8 mouse cellular contexts compared by ENCODE assay signal in the genomic region with DNA sequence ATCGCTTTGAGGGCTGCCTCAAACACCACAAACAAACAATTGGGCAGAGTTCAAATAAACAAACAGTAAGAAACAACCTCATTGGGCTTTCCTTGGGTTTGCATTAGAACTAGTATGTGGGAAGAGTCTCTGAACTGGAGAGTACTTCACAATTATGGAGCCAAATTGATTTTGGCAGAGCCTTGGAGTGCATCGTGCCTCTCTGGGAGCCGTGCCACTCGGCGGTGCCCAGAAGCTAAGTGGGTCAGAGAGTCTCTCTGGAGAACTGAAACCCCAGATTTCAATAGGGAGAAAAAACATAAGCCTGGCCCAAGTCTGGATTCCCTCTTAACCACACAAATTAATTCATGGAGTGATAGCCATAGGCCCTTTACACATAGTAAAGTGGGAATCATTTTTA.
DNase-seq lines count a peak whose midpoint lies in the region; ATAC-seq and TF ChIP-seq lines count a peak whose summit lies in the region.
"Had no signal": no experiment of that assay in that cellular context is flagged by ENCODE, and none has a peak within 500 bp of the region (broad histone marks: within the 10 kb centered on the region; RNA-seq: fewer than 3 reads in every experiment).

No protein-coding gene starts in this region.

- H3K4me2 ChIP-seq in hindbrain, postnatal 0 days (ENCODE audit: low read depth, low read length): no peak overlapping the region
- H3K4me2 ChIP-seq in hindbrain, embryonic 14.5 days (replicated peaks): no peak overlapping the region
- no peak overlapping the region for H3K4me2 ChIP-seq in midbrain, embryonic 11.5 days

- no peaks in the 10 kb centered on the region for H3K4me1 ChIP-seq in hindbrain, postnatal 0 days (ENCODE audit: insufficient read depth, low read length)
- H3K4me1 ChIP-seq in hindbrain, embryonic 14.5 days (replicated peaks; ENCODE audit: control insufficient read depth, insufficient read depth, low read length): 0 out of 2 replicates have a peak, but pooled peaks cover 2% of the 10 kb centered on the region
- no peaks in the 10 kb centered on the region for H3K4me1 ChIP-seq in midbrain, embryonic 11.5 days (ENCODE audit: control insufficient read depth, insufficient read depth, low read length)

- peak overlapping the region; percentile 34; the same call in 1 of the 2 replicates for H3K27ac ChIP-seq in hindbrain, postnatal 0 days
- H3K27ac ChIP-seq in hindbrain, embryonic 14.5 days: no peak overlapping the region
- no peak overlapping the region for H3K27ac ChIP-seq in midbrain, embryonic 11.5 days (ENCODE audit: low read depth, low read length)

- ATAC-seq in hindbrain, postnatal 0 days: 0 out of 2 replicates have a peak, but pooled peaks have one; percentile 43
- no peak for ATAC-seq in hindbrain, embryonic 14.5 days (ENCODE audit: low FRiP score)
- no peak for ATAC-seq in midbrain, embryonic 11.5 days (ENCODE audit: low FRiP score)
- ATAC-seq: liver, postnatal 0 days had no signal

- no peak overlapping the region for H3K4me3 ChIP-seq in hindbrain, postnatal 0 days (ENCODE audit: low read length)
- H3K4me3 ChIP-seq in hindbrain, embryonic 14.5 days (replicated peaks; ENCODE audit: low read length): no peak overlapping the region
- H3K4me3 ChIP-seq in midbrain, embryonic 11.5 days (ENCODE audit: low read depth, low read length): no peak overlapping the region

- no peak for TF ChIP-seq CTCF in hindbrain, postnatal 0 days (IDR thresholded peaks at IDR 0.05; ENCODE audit: low read depth)

- no peaks in the 10 kb centered on the region for H3K36me3 ChIP-seq in hindbrain, postnatal 0 days (ENCODE audit: insufficient read depth, low read length)
- no peaks in the 10 kb centered on the region for H3K36me3 ChIP-seq in hindbrain, embryonic 14.5 days (replicated peaks; ENCODE audit: control insufficient read depth, insufficient read depth)
- H3K36me3 ChIP-seq in midbrain, embryonic 11.5 days (ENCODE audit: control insufficient read depth, insufficient read depth, low read length): no peaks in the 10 kb centered on the region

- 60% methylated on average over 5 of the region's 5 CpGs for WGBS in hindbrain, postnatal 0 days
- WGBS in hindbrain, embryonic 14.5 days: 80% methylated on average over 5 of the region's 5 CpGs
- WGBS in midbrain, embryonic 11.5 days: 96% methylated on average over 5 of the region's 5 CpGs

- DNase-seq in hindbrain, postnatal 0 days (ENCODE audit: low spot score): peak; percentile 75
- DNase-seq in hindbrain, embryonic 14.5 days (ENCODE audit: low spot score): no peak
- peak; percentile 16 for DNase-seq in cerebellum, adult 11 months
- peak; percentile 41 to 43 for DNase-seq in cerebellum, postnatal 36 days
- DNase-seq in layer of hippocampus, adult 9-11 months: peak; percentile 50
- DNase-seq in embryo, embryonic 10.5 days (ENCODE audit: low spot score): no peak
- DNase-seq in midbrain, embryonic 11.5 days (ENCODE audit: low spot score, missing footprints): no peak
- DNase-seq: liver, postnatal 0 days had no signal

- H3K9me3 ChIP-seq in hindbrain, postnatal 0 days (ENCODE audit: low read length): no peaks in the 10 kb centered on the region
- no peaks in the 10 kb centered on the region for H3K9me3 ChIP-seq in hindbrain, embryonic 14.5 days (ENCODE audit: control insufficient read depth, low read length)
- H3K9me3 ChIP-seq in midbrain, embryonic 11.5 days (ENCODE audit: control insufficient read depth, low read length): no peaks in the 10 kb centered on the region

- no peaks in the 10 kb centered on the region for H3K27me3 ChIP-seq in hindbrain, postnatal 0 days (ENCODE audit: insufficient read depth, low read length)
- H3K27me3 ChIP-seq in hindbrain, embryonic 14.5 days (ENCODE audit: control insufficient read depth, insufficient read depth, low read length): no peaks in the 10 kb centered on the region
- H3K27me3 ChIP-seq in midbrain, embryonic 11.5 days (ENCODE audit: control insufficient read depth, insufficient read depth, low read length): no peaks in the 10 kb centered on the region

- no peak overlapping the region for H3K9ac ChIP-seq in hindbrain, postnatal 0 days (replicated peaks; ENCODE audit: low read length)
- no peak overlapping the region for H3K9ac ChIP-seq in hindbrain, embryonic 14.5 days
- H3K9ac ChIP-seq in midbrain, embryonic 11.5 days (ENCODE audit: low read length): no peak overlapping the region
- H3K9ac ChIP-seq: liver, postnatal 0 days had no signal

Comparison
In these comparisons a context has a peak if more than half of its experiments do, and no peak if none do; other contexts are left out.
1. DNase-seq: peak in hindbrain, postnatal 0 days (single experiment), cerebellum, adult 11 months (single experiment), cerebellum, postnatal 36 days (2 of 2) and layer of hippocampus, adult 9-11 months (single experiment); none in hindbrain, embryonic 14.5 days (single experiment), embryo, embryonic 10.5 days (single experiment) and midbrain, embryonic 11.5 days (single experiment).